Mouse (Mus musculus) ES-E14 (cell line): ENCODE measurements at regions not wholly inside any gene's neighbourhood (a gene's known extent, or its start where the extent isn't known, plus 50 kb on each side); places are given as distances from the start of the nearest gene placed in this dataset.

Source experiments
- CHD2 ChIP-seq: IDR thresholded peaks from 2 replicates; pipeline ENCODE4 v1.6.1; 2014; ENCODE audit warnings: mild to moderate bottlenecking, low read depth, low read length, inconsistent platforms
- HCFC1 ChIP-seq: IDR thresholded peaks from 2 replicates; pipeline ENCODE4 v1.6.1; 2012; ENCODE audit warnings: low read length, inconsistent platforms, borderline replicate concordance; ENCODE audit not compliant: insufficient read depth
- ZC3H11A ChIP-seq: IDR thresholded peaks from 2 replicates; pipeline ENCODE4 v1.6.1; 2012; ENCODE audit warnings: low read depth, mild to moderate bottlenecking, inconsistent platforms, low read length, borderline replicate concordance
- ZNF384 ChIP-seq: IDR thresholded peaks from 2 replicates; pipeline ENCODE4 v1.6.1; 2012; ENCODE audit warnings: low read depth, low read length, inconsistent platforms

- TF ChIP-seq ZC3H11A (no peak), ZNF384 (no peak), CHD2 (no peak), HCFC1 (no peak)
These were observed 130.0 kb downstream of the Tmem132e start for GRCm38 (mm10) chr11:82518691-82519090.
